Mouse (Mus musculus): ENCODE measurements around the gene Prkce. TPM values are rescaled to one million over a fixed set of nuclear protein-coding genes. Genes with fewer than 3 reads are reported as not detected.

Gene Prkce
- total and polyA plus RNA-seq, 3 experiments = 6.1 to 27.3 (median 26.0) TPM

- H3K4me3 ChIP-seq = no peak overlapping the region
- peaks cover 10% of the 10 kb centered on the region for H3K4me1 ChIP-seq (ENCODE audit: control insufficient read depth, insufficient read depth, low read length)
- 94% methylated on average over 5 of the region's 5 CpGs for WGBS
- no peak overlapping the region for H3K27ac ChIP-seq
- H3K9ac ChIP-seq (ENCODE audit: low read depth, low read length) = no peak overlapping the region
- H3K27me3 ChIP-seq (ENCODE audit: control insufficient read depth, insufficient read depth, low read length) = no peaks in the 10 kb centered on the region
- no peaks in the 10 kb centered on the region; the same call in 1 of the 2 replicates for H3K36me3 ChIP-seq (ENCODE audit: control insufficient read depth, insufficient read depth, low read length)
- DNase-seq = no peak
- TF ChIP-seq CTCF (IDR thresholded peaks at IDR 0.05) = no peak
- no peak for TF ChIP-seq POLR2A (IDR thresholded peaks at IDR 0.05; ENCODE audit: insufficient read depth, low read depth, low read length)
- TF ChIP-seq EP300 (IDR thresholded peaks at IDR 0.05; ENCODE audit: insufficient read depth, low read depth, low read length) = no peak
- H3K79me2 ChIP-seq (replicated peaks; ENCODE audit: control insufficient read depth, insufficient read depth, low read length) = no peaks in the 10 kb centered on the region
- intact Hi-C loops (cut with DNase I) = no loop called here
Observed at GRCm38 (mm10) chr17:86244397-86244796, 76.8 kb downstream of the Prkce start.

- intact Hi-C loops (cut with DNase I) = no loop called here
- H3K36me3 ChIP-seq (ENCODE audit: control insufficient read depth, insufficient read depth, low read length) = no peaks in the 10 kb centered on the region
Observed at GRCm38 (mm10) chr17:86248832-86249231, 81.2 kb downstream of the Prkce start.

GRCm38 (mm10) chr17:86249499-86250405 is 82.2 kb downstream of the Prkce start:
- intact Hi-C loops (cut with DNase I) = no loop called here
- DNase-seq = no peak
- Histone ChIP-seq H3K27me3 (ENCODE audit: control insufficient read depth, insufficient read depth, low read length) (no peaks in the 10 kb centered on the region), H3K79me2 (replicated peaks; ENCODE audit: control insufficient read depth, insufficient read depth, low read length) (peaks cover 5% of the 10 kb centered on the region; the same call in 1 of the 2 replicates), H3K4me1 (ENCODE audit: control insufficient read depth, insufficient read depth, low read length) (peaks cover 3% of the 10 kb centered on the region; the same call in 1 of the 2 replicates), H3K36me3 (ENCODE audit: control insufficient read depth, insufficient read depth, low read length) (no peaks in the 10 kb centered on the region), H3K27ac (no peak overlapping the region), H3K9ac (ENCODE audit: low read depth, low read length) (no peak overlapping the region), H3K4me3 (no peak overlapping the region)
- TF ChIP-seq POLR2A (IDR thresholded peaks at IDR 0.05; ENCODE audit: insufficient read depth, low read depth, low read length) (no peak), EP300 (IDR thresholded peaks at IDR 0.05; ENCODE audit: insufficient read depth, low read depth, low read length) (no peak), CTCF (IDR thresholded peaks at IDR 0.05) (no peak)
- 79% methylated on average over 21 of the region's 21 CpGs for WGBS

More at GRCm38 (mm10) chr17:86248832-86249231, 81.2 kb downstream of the Prkce start:
- no peak overlapping the region for H3K4me3 ChIP-seq
- no peaks in the 10 kb centered on the region for H3K27me3 ChIP-seq (ENCODE audit: control insufficient read depth, insufficient read depth, low read length)
- DNase-seq = no peak
- TF ChIP-seq CTCF (IDR thresholded peaks at IDR 0.05) = no peak
- TF ChIP-seq EP300 (IDR thresholded peaks at IDR 0.05; ENCODE audit: insufficient read depth, low read depth, low read length) = no peak
- no peak for TF ChIP-seq POLR2A (IDR thresholded peaks at IDR 0.05; ENCODE audit: insufficient read depth, low read depth, low read length)
- H3K79me2 ChIP-seq (replicated peaks; ENCODE audit: control insufficient read depth, insufficient read depth, low read length) = peaks cover 5% of the 10 kb centered on the region; the same call in 1 of the 2 replicates
- H3K27ac ChIP-seq = no peak overlapping the region
- peaks cover 3% of the 10 kb centered on the region; the same call in 1 of the 2 replicates for H3K4me1 ChIP-seq (ENCODE audit: control insufficient read depth, insufficient read depth, low read length)
- 87% methylated on average over 8 of the region's 8 CpGs for WGBS
- H3K9ac ChIP-seq (ENCODE audit: low read depth, low read length) = no peak overlapping the region

GRCm38 (mm10) chr17:86250406-86250905 is 82.9 kb downstream of the Prkce start:
- no peak for DNase-seq
- H3K4me1 ChIP-seq (ENCODE audit: control insufficient read depth, insufficient read depth, low read length) = peaks cover 3% of the 10 kb centered on the region; the same call in 1 of the 2 replicates
- no peak overlapping the region for H3K9ac ChIP-seq (ENCODE audit: low read depth, low read length)
- H3K36me3 ChIP-seq (ENCODE audit: control insufficient read depth, insufficient read depth, low read length) = no peaks in the 10 kb centered on the region
- TF ChIP-seq POLR2A (IDR thresholded peaks at IDR 0.05; ENCODE audit: insufficient read depth, low read depth, low read length) = no peak
- 67% methylated on average over 7 of the region's 7 CpGs for WGBS
- no peak overlapping the region for H3K4me3 ChIP-seq
- H3K27me3 ChIP-seq (ENCODE audit: control insufficient read depth, insufficient read depth, low read length) = no peaks in the 10 kb centered on the region
- intact Hi-C loops (cut with DNase I) = no loop called here
- peaks cover 5% of the 10 kb centered on the region; the same call in 1 of the 2 replicates for H3K79me2 ChIP-seq (replicated peaks; ENCODE audit: control insufficient read depth, insufficient read depth, low read length)
- no peak overlapping the region for H3K27ac ChIP-seq

- intact Hi-C loops (cut with DNase I) = no loop called here
- Histone ChIP-seq H3K4me3 (no peak overlapping the region), H3K36me3 (ENCODE audit: control insufficient read depth, insufficient read depth, low read length) (no peaks in the 10 kb centered on the region), H3K27me3 (ENCODE audit: control insufficient read depth, insufficient read depth, low read length) (no peaks in the 10 kb centered on the region), H3K9ac (ENCODE audit: low read depth, low read length) (no peak overlapping the region), H3K27ac (peak overlapping the region; percentile 24; the same call in 1 of the 2 replicates), H3K4me1 (ENCODE audit: control insufficient read depth, insufficient read depth, low read length) (peaks cover 5% of the 10 kb centered on the region), H3K79me2 (replicated peaks; ENCODE audit: control insufficient read depth, insufficient read depth, low read length) (peaks cover 5% of the 10 kb centered on the region; the same call in 1 of the 2 replicates)
- DNase-seq = no peak
- TF ChIP-seq EP300 (IDR thresholded peaks at IDR 0.05; ENCODE audit: insufficient read depth, low read depth, low read length) (no peak), POLR2A (IDR thresholded peaks at IDR 0.05; ENCODE audit: insufficient read depth, low read depth, low read length) (no peak), CTCF (IDR thresholded peaks at IDR 0.05) (no peak)
- WGBS = 80% methylated on average over 9 of the region's 9 CpGs
Observed at GRCm38 (mm10) chr17:86253884-86254283, 86.3 kb downstream of the Prkce start.

- Histone ChIP-seq H3K27ac (peak overlapping the region; percentile 26; the same call in 1 of the 2 replicates), H3K4me1 (ENCODE audit: control insufficient read depth, insufficient read depth, low read length) (peaks cover 5% of the 10 kb centered on the region), H3K9ac (ENCODE audit: low read depth, low read length) (no peak overlapping the region), H3K27me3 (ENCODE audit: control insufficient read depth, insufficient read depth, low read length) (no peaks in the 10 kb centered on the region), H3K4me3 (no peak overlapping the region), H3K36me3 (ENCODE audit: control insufficient read depth, insufficient read depth, low read length) (no peaks in the 10 kb centered on the region), H3K79me2 (replicated peaks; ENCODE audit: control insufficient read depth, insufficient read depth, low read length) (peaks cover 5% of the 10 kb centered on the region; the same call in 1 of the 2 replicates)
- TF ChIP-seq EP300 (IDR thresholded peaks at IDR 0.05; ENCODE audit: insufficient read depth, low read depth, low read length) (peak; percentile 88), POLR2A (IDR thresholded peaks at IDR 0.05; ENCODE audit: insufficient read depth, low read depth, low read length) (no peak)
- intact Hi-C loops (cut with DNase I) = no loop called here
- WGBS = 63% methylated on average over 8 of the region's 8 CpGs
- DNase-seq = peak; percentile 77 to 88
Observed at GRCm38 (mm10) chr17:86254285-86254684, 86.7 kb downstream of the Prkce start.
